Mouse (Mus musculus) mouse embryonic stem cell (cell line): ENCODE results near the gene Olfr94.

Source experiments
- in situ Hi-C, 2 experiments: fragments of 300-500 bp; cut with MboI; formaldehyde crosslinking; loops; 1 replicate in 1 of 2; 3 replicates in 1 of 2; pipeline ENCODE4 v1.14.3; 2019 to 2020; ENCODE audit warnings: low sequenced_read_pairs in 2 of 2, low pct_unique_long_range_greater_than_20kb in 1 of 2, mixed read lengths in 1 of 2; ENCODE audit not compliant: unreplicated experiment in 1 of 2

Olfr94 gene

GRCm38 (mm10) chr17:37185474-37185873 lies 15.3 kb downstream of the Olfr94 start:
- in situ Hi-C loops: no loop called here

GRCm38 (mm10) chr17:37161394-37161793 lies 39.4 kb downstream of the Olfr94 start, which contains the start of gene Olfr93:
Gene Olfr93 (minus strand): TSS chr17:37161494.
- in situ Hi-C loops: no loop called here
